Mouse (Mus musculus) stomach, embryonic 16.5 days (tissue): ENCODE results near the gene Ctf2. TPM values are rescaled to one million over a fixed set of nuclear protein-coding genes. Genes with fewer than 3 reads are reported as not detected.

Source experiments
- ATAC-seq: fragments of 200-750 bp; cut with Nextera tagmentation; 2 replicates; pipeline ENCODE4 v1.8.0; 2017; ENCODE audit warnings: moderate number of reproducible peaks, moderate TSS enrichment; ENCODE audit not compliant: insufficient read depth, low FRiP score
- H3K27ac ChIP-seq: fragments of 300-500 bp; sonication (generic); 2 replicates; pipeline ENCODE4 v1.5.1; 2014; ENCODE audit warnings: low read length
- H3K27me3 ChIP-seq: fragments of 300-500 bp; sonication (generic); 2 replicates; pipeline ENCODE4 v1.6.1; 2014; ENCODE audit warnings: low read length, control low read depth, mixed read lengths; ENCODE audit not compliant: control insufficient read depth, insufficient read depth
- H3K36me3 ChIP-seq: fragments of 300-500 bp; sonication (generic); 2 replicates; pipeline ENCODE4 v1.6.1; 2014; ENCODE audit warnings: low read length; ENCODE audit not compliant: control insufficient read depth, insufficient read depth
- H3K4me1 ChIP-seq: fragments of 300-500 bp; sonication (generic); 2 replicates; pipeline ENCODE4 v1.6.1; 2014; ENCODE audit warnings: low read length, control low read depth, mixed read lengths; ENCODE audit not compliant: control insufficient read depth, insufficient read depth
- H3K4me2 ChIP-seq: fragments of 300-500 bp; sonication (generic); 2 replicates; pipeline ENCODE4 v1.6.1; 2014; ENCODE audit warnings: low read depth, low read length, mixed read lengths
- H3K4me3 ChIP-seq: fragments of 300-500 bp; sonication (generic); replicated peaks from 2 replicates; pipeline ENCODE4 v1.5.1; 2014; ENCODE audit warnings: mild to moderate bottlenecking, low read length
- H3K9ac ChIP-seq: fragments of 300-500 bp; sonication (generic); 2 replicates; pipeline ENCODE4 v1.6.1; 2014; ENCODE audit warnings: low read length
- H3K9me3 ChIP-seq: fragments of 300-500 bp; sonication (generic); replicated peaks from 2 replicates; pipeline ENCODE4 v1.6.1; 2016; ENCODE audit warnings: low read length, control low read depth; ENCODE audit not compliant: control insufficient read depth
- WGBS: fragments of 180-500 bp; shearing (Covaris S2); extraction: QIAGEN DNeasy Blood & Tissue Kit; methylation state at CpG from one replicate; pipeline ENCODE4 v1.1.7; 2014; 5-methylcytosine and 5-hydroxymethylcytosine counted together
- polyA plus RNA-seq: library from polyadenylated mRNA; unstranded; fragments of >200 nt; fragmentation: Nextera tagmentation; extraction: Ambion mirVana; gene quantifications from 2 replicates; pipeline ENCODE4 v1.2.1, GENCODE M21; 2015

Gene Ctf2
- polyA plus RNA-seq, 1 experiment from 2014 or later: 0.22 TPM

GRCm38 (mm10) chr7:127763642-127764041, 31.7 kb upstream of the Ctf2 start:
- Histone ChIP-seq H3K4me2 (no peak overlapping the region), H3K27me3 (no peaks in the 10 kb centered on the region), H3K27ac (no peak overlapping the region), H3K36me3 (peaks cover 16% of the 10 kb centered on the region; the same call in 1 of the 2 replicates), H3K4me1 (0 out of 2 replicates have a peak, but pooled peaks cover 4% of the 10 kb centered on the region), H3K9ac (no peak overlapping the region), H3K4me3 (no peak overlapping the region), H3K9me3 (no peaks in the 10 kb centered on the region)
- ATAC-seq: no peak
- 92% methylated on average over 4 of the region's 4 CpGs for WGBS

GRCm38 (mm10) chr7:127761026-127761425, 29.1 kb upstream of the Ctf2 start:
- H3K4me1 ChIP-seq: peaks cover 4% of the 10 kb centered on the region; the same call in 1 of the 2 replicates
- H3K9ac ChIP-seq: peak overlapping the region; percentile 5; the same call in 1 of the 2 replicates
- no peaks in the 10 kb centered on the region for H3K9me3 ChIP-seq
- H3K27ac ChIP-seq: no peak overlapping the region
- 29% methylated on average over 7 of the region's 7 CpGs for WGBS
- ATAC-seq: peak; percentile 71; the same call in 1 of the 2 replicates
- H3K27me3 ChIP-seq: no peaks in the 10 kb centered on the region
- H3K4me3 ChIP-seq: no peak overlapping the region
- H3K4me2 ChIP-seq: no peak overlapping the region
- H3K36me3 ChIP-seq: peaks cover 16% of the 10 kb centered on the region; the same call in 1 of the 2 replicates

- peak overlapping the region; percentile 5; the same call in 1 of the 2 replicates for H3K9ac ChIP-seq
- H3K36me3 ChIP-seq: peaks cover 13% of the 10 kb centered on the region; the same call in 1 of the 2 replicates
- no peak overlapping the region for H3K4me2 ChIP-seq
- no peak overlapping the region for H3K27ac ChIP-seq
- H3K4me3 ChIP-seq: no peak overlapping the region
- H3K4me1 ChIP-seq: peaks cover 4% of the 10 kb centered on the region; the same call in 1 of the 2 replicates
- 70% methylated on average over 3 of the region's 3 CpGs for WGBS
- peak; percentile 37; the same call in 1 of the 2 replicates for ATAC-seq
- no peaks in the 10 kb centered on the region for H3K27me3 ChIP-seq
- H3K9me3 ChIP-seq: no peaks in the 10 kb centered on the region
These were observed 28.5 kb upstream of the Ctf2 start for GRCm38 (mm10) chr7:127760478-127760877.

GRCm38 (mm10) chr7:127759716-127760115, 27.8 kb upstream of the Ctf2 start:
- ATAC-seq: no peak
- H3K4me3 ChIP-seq: no peak overlapping the region
- H3K27me3 ChIP-seq: no peaks in the 10 kb centered on the region
- WGBS: 51% methylated on average over 6 of the region's 6 CpGs
- peaks cover 4% of the 10 kb centered on the region; the same call in 1 of the 2 replicates for H3K4me1 ChIP-seq
- 0 out of 2 replicates have a peak overlapping the region, but pooled peaks have one; percentile 9 for H3K27ac ChIP-seq
- no peaks in the 10 kb centered on the region for H3K9me3 ChIP-seq
- H3K9ac ChIP-seq: no peak overlapping the region
- no peak overlapping the region for H3K4me2 ChIP-seq
- peaks cover 13% of the 10 kb centered on the region; the same call in 1 of the 2 replicates for H3K36me3 ChIP-seq

GRCm38 (mm10) chr7:127753741-127754140, 21.8 kb upstream of the Ctf2 start:
- no peak overlapping the region for H3K9ac ChIP-seq
- ATAC-seq: no peak
- H3K4me3 ChIP-seq: no peak overlapping the region
- no peak overlapping the region for H3K4me2 ChIP-seq
- WGBS: 81% methylated on average over 7 of the region's 7 CpGs
- no peaks in the 10 kb centered on the region for H3K27me3 ChIP-seq
- peaks cover 24% of the 10 kb centered on the region for H3K36me3 ChIP-seq
- H3K9me3 ChIP-seq: no peaks in the 10 kb centered on the region
- no peak overlapping the region for H3K27ac ChIP-seq
- H3K4me1 ChIP-seq: no peaks in the 10 kb centered on the region; the same call in 1 of the 2 replicates

GRCm38 (mm10) chr7:127753158-127753557, 21.2 kb upstream of the Ctf2 start:
- Histone ChIP-seq H3K36me3 (peaks cover 24% of the 10 kb centered on the region), H3K9me3 (no peaks in the 10 kb centered on the region), H3K27me3 (no peaks in the 10 kb centered on the region), H3K4me1 (no peaks in the 10 kb centered on the region; the same call in 1 of the 2 replicates), H3K9ac (no peak overlapping the region), H3K27ac (no peak overlapping the region), H3K4me2 (no peak overlapping the region), H3K4me3 (no peak overlapping the region)
- WGBS: 57% methylated on average over 5 of the region's 5 CpGs
- no peak for ATAC-seq

- peaks cover 24% of the 10 kb centered on the region for H3K36me3 ChIP-seq
- WGBS: 90% methylated on average over 27 of the region's 27 CpGs
- no peak overlapping the region for H3K9ac ChIP-seq
- no peak for ATAC-seq
- H3K4me3 ChIP-seq: no peak overlapping the region
- H3K27ac ChIP-seq: no peak overlapping the region
- no peaks in the 10 kb centered on the region for H3K9me3 ChIP-seq
- H3K4me2 ChIP-seq: no peak overlapping the region
- no peaks in the 10 kb centered on the region for H3K27me3 ChIP-seq
- H3K4me1 ChIP-seq: peaks cover 6% of the 10 kb centered on the region
These were observed 20.1 kb upstream of the Ctf2 start for GRCm38 (mm10) chr7:127752069-127752468.

GRCm38 (mm10) chr7:127751619-127752018, 19.7 kb upstream of the Ctf2 start:
- Histone ChIP-seq H3K4me2 (no peak overlapping the region), H3K4me3 (no peak overlapping the region), H3K4me1 (peaks cover 6% of the 10 kb centered on the region), H3K27ac (no peak overlapping the region), H3K9me3 (no peaks in the 10 kb centered on the region), H3K27me3 (no peaks in the 10 kb centered on the region), H3K9ac (no peak overlapping the region), H3K36me3 (peaks cover 24% of the 10 kb centered on the region)
- 90% methylated on average over 5 of the region's 5 CpGs for WGBS
- no peak for ATAC-seq

- Histone ChIP-seq H3K4me3 (no peak overlapping the region), H3K4me1 (peaks cover 6% of the 10 kb centered on the region), H3K36me3 (peaks cover 24% of the 10 kb centered on the region), H3K27me3 (no peaks in the 10 kb centered on the region), H3K9me3 (no peaks in the 10 kb centered on the region), H3K9ac (no peak overlapping the region), H3K27ac (no peak overlapping the region), H3K4me2 (no peak overlapping the region)
- no peak for ATAC-seq
- WGBS: 82% methylated on average over 19 of the region's 19 CpGs
These were observed 18.5 kb upstream of the Ctf2 start for GRCm38 (mm10) chr7:127750131-127751127.
